ENCODE assay signal across 26 mouse cellular contexts in genomic region chr17:47978001-47978400, GRCm38 (mm10). TPM values are rescaled to one million over a fixed set of nuclear protein-coding genes. Genes with fewer than 3 reads are reported as not detected.
DNase-seq lines count a peak whose midpoint lies in the region; ATAC-seq and TF ChIP-seq lines count a peak whose summit lies in the region.
"Had no signal": no experiment of that assay in that cellular context is flagged by ENCODE, and none has a peak within 500 bp of the region (broad histone marks: within the 10 kb centered on the region; RNA-seq: fewer than 3 reads in every experiment).

No protein-coding gene starts in this region.

- ATAC-seq in lung, embryonic 15.5 days (ENCODE audit: borderline replicate concordance, extremely low read depth, low FRiP score, low TSS enrichment): no peak
- ATAC-seq: CD4-positive, CD25-positive, alpha-beta regulatory T cell, adult 4 months; forebrain, embryonic 13.5 days; forebrain, embryonic 16.5 days had no signal

- DNase-seq in heart, embryonic 10.5 days (ENCODE audit: low spot score): no peak
- DNase-seq in heart, adult 11 months: no peak
- no peak for DNase-seq in lung, postnatal 4 days
- DNase-seq in testis, postnatal 10 days (ENCODE audit: low spot score): no peak
- DNase-seq in testis, postnatal 14 days (ENCODE audit: low spot score): peak; percentile 71
- no peak for DNase-seq in cerebellum, postnatal 36 days
- DNase-seq: adrenal gland, adult 8-10 months; adrenal gland, postnatal 36 days; cerebellum, adult 18-20 months; cerebellum, adult 9-10 months; cerebellum, postnatal 14 days; gastrocnemius, adult 2 months; gastrocnemius, postnatal 14 days; heart, adult 18-20 months; heart, postnatal 14 days; heart, postnatal 4 days had no signal

- peak overlapping the region; percentile 84 for H3K27ac ChIP-seq in heart, embryonic 10.5 days
- peak overlapping the region; percentile 18; the same call in 1 of the 2 replicates for H3K27ac ChIP-seq in lung, embryonic 15.5 days
- peak overlapping the region; percentile 28; the same call in 1 of the 2 replicates for H3K27ac ChIP-seq in testis, adult 2 months (ENCODE audit: control insufficient read depth, insufficient read depth, low read depth, low read length)
- H3K27ac ChIP-seq: embryonic facial prominence, embryonic 13.5 days; gastrocnemius, adult 2 months; hindbrain, embryonic 12.5 days; hindbrain, embryonic 15.5 days had no signal

- H3K9ac ChIP-seq in lung, embryonic 15.5 days: no peak overlapping the region
- H3K9ac ChIP-seq: embryonic facial prominence, embryonic 13.5 days; forebrain, embryonic 13.5 days; hindbrain, embryonic 12.5 days; hindbrain, embryonic 15.5 days had no signal

- no peaks in the 10 kb centered on the region for H3K36me3 ChIP-seq in heart, embryonic 10.5 days
- H3K36me3 ChIP-seq in lung, embryonic 15.5 days: no peaks in the 10 kb centered on the region
- no peaks in the 10 kb centered on the region for H3K36me3 ChIP-seq in testis, adult 2 months (ENCODE audit: control insufficient read depth, insufficient read depth, low read length)
- H3K36me3 ChIP-seq: embryonic facial prominence, embryonic 13.5 days; heart, embryonic 13.5 days; hindbrain, embryonic 12.5 days; hindbrain, embryonic 15.5 days had no signal

- no peaks in the 10 kb centered on the region for H3K9me3 ChIP-seq in heart, embryonic 10.5 days
- no peaks in the 10 kb centered on the region for H3K9me3 ChIP-seq in lung, embryonic 15.5 days
- H3K9me3 ChIP-seq: embryonic facial prominence, embryonic 13.5 days; forebrain, embryonic 13.5 days; heart, embryonic 13.5 days; hindbrain, embryonic 12.5 days; hindbrain, embryonic 15.5 days had no signal

- 0 out of 2 replicates have a peak, but pooled peaks cover 4% of the 10 kb centered on the region for H3K27me3 ChIP-seq in heart, embryonic 10.5 days (ENCODE audit: insufficient read depth, poor library complexity, severe bottlenecking)
- H3K27me3 ChIP-seq in lung, embryonic 15.5 days: no peaks in the 10 kb centered on the region
- H3K27me3 ChIP-seq in testis, adult 2 months (ENCODE audit: control insufficient read depth, insufficient read depth, low read length): no peaks in the 10 kb centered on the region
- H3K27me3 ChIP-seq: heart, embryonic 13.5 days had no signal

- no peak overlapping the region for H3K4me2 ChIP-seq in lung, embryonic 15.5 days
- H3K4me2 ChIP-seq: embryonic facial prominence, embryonic 13.5 days; forebrain, embryonic 13.5 days; heart, embryonic 13.5 days; hindbrain, embryonic 12.5 days; hindbrain, embryonic 15.5 days had no signal

- H3K4me1 ChIP-seq in heart, embryonic 10.5 days: peaks cover 67% of the 10 kb centered on the region
- peaks cover 63% of the 10 kb centered on the region for H3K4me1 ChIP-seq in lung, embryonic 15.5 days
- peaks cover 27% of the 10 kb centered on the region for H3K4me1 ChIP-seq in testis, adult 2 months (ENCODE audit: control insufficient read depth, insufficient read depth, low read length)

- WGBS in heart, embryonic 10.5 days: 57% methylated on average over 2 of the region's 2 CpGs
- 52% methylated on average over 2 of the region's 2 CpGs for WGBS in lung, embryonic 15.5 days

- no peak for TF ChIP-seq POLR2A in testis, adult 2 months (IDR thresholded peaks at IDR 0.05; ENCODE audit: control insufficient read depth, low read depth, low read length)

- TF ChIP-seq CTCF in testis, adult 2 months (IDR thresholded peaks at IDR 0.05; ENCODE audit: control insufficient read depth, insufficient read depth, insufficient replicate concordance, low read depth, low read length): no peak

- no peak overlapping the region for H3K4me3 ChIP-seq in heart, embryonic 10.5 days
- no peak overlapping the region for H3K4me3 ChIP-seq in lung, embryonic 15.5 days
- H3K4me3 ChIP-seq in testis, adult 2 months (ENCODE audit: control insufficient read depth, low read depth, low read length): no peak overlapping the region
- H3K4me3 ChIP-seq: embryonic facial prominence, embryonic 13.5 days; erythroblast, embryonic 14.5 days; forebrain, embryonic 13.5 days; gastrocnemius, adult 2 months; heart, embryonic 13.5 days; hindbrain, embryonic 12.5 days; hindbrain, embryonic 15.5 days had no signal

RNA-seq across cellular contexts. Expression of gene Foxp4, which starts 53.6 kb away (rescaled TPM):
- polyA plus RNA-seq in heart, embryonic 10.5 days (2016; fragmentation: Nextera tagmentation; extraction: Ambion mirVana): 12.4 and 27.3 TPM in 2 replicates
- polyA plus RNA-seq in lung, embryonic 15.5 days (2015; fragmentation: Nextera tagmentation; extraction: Ambion mirVana): 23.7 and 24.1 TPM in 2 replicates
- 7.6 and 7.8 TPM in 2 replicates for polyA plus RNA-seq in testis, adult 2 months (2012; rRNA removed)

Comparison
In these comparisons a context has a peak if more than half of its experiments do, and no peak if none do; other contexts are left out.
1. H3K27ac ChIP-seq: peak in every context shown above with its lines; median percentile 84 in heart, embryonic 10.5 days; 28 in testis, adult 2 months; 18 in lung, embryonic 15.5 days.